Mouse (Mus musculus): ENCODE measurements around the gene Eprs. TPM values are rescaled to one million over a fixed set of nuclear protein-coding genes. Genes with fewer than 3 reads are reported as not detected.

Eprs gene
- total RNA-seq, 4 experiments from 2014 or later: 108 to 145 (median 120) TPM

DNA sequence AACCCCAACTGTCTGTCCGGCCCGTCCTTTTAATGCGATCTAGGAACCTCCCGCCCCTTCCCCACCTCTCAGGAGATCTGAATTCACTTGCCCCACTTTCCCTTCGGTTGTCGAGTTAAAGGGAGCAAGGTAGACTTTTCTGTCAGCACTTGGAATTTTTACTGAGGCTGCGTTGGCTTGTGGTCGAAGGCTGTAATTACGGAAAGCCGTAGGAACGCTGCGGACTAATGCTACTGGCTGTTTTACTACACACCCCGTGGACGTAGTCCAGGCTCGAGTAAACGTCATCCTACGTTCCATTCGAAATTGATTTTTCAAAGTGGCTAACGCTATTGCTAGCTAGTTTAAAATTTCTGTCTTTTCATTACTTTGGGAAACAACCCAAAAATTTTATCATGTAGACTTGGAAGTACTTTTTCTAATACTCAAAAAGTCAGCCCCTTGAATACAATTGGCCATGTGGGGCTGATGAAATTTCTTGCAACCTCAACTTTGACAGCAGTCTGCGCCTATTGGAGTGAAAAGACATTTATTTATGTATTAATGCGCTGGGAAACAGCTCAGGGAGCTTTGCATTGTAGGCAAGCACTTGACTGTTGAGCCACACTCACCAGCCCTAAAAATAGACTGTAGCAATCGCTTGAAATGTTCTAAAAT lies 810 bp downstream of the Eprs start:
- peak; percentile 37 for DNase-seq

- DNase-seq: no peak
Measured at GRCm38 (mm10) chr1:185364183-185364540, 1.3 kb downstream of the Eprs start.

GRCm38 (mm10) chr1:185367383-185367782 lies 4.5 kb downstream of the Eprs start:
- DNase-seq: no peak

DNA sequence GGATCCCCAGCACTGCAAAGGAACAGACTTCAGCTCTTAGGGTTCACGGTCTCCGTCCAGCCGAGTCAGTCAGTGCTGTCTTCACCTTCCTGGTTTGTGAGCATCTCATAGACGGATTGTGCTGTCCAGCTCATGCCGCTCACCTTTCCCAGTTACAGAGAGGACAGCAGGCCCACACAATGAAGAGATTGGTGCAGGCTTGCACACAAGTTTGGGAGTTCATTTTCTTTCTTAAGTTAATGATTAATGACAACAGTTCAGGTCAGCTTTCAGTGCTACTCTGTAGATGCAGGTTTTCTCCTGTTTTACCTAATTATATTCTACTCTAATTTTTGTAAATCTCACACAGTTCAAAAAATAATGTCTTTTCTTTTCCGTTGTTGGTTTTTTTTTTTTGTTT lies 7.1 kb downstream of the Eprs start:
- DNase-seq: no peak

GRCm38 (mm10) chr1:185376390-185376789 lies 13.5 kb downstream of the Eprs start:
- DNase-seq: no peak

DNA sequence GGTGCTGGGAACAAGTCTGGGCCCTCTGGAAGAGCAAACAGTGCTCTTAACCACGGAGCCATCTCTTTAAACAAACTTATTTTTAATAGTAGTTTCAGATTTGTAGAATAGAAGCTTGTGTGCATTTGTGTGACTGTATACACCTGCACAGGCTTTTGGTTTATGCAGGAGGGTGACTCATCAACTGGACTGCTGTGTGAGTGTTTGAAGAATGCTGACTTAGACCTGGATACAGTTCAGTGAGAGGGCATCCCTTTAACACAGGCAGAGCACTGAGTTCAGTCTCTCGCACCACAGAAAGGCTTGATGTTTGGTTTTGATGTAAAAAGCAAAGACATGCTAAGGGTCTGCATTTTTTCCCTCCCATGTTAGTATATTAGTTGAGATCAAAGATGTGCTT lies 14.6 kb downstream of the Eprs start:
- DNase-seq: no peak

- DNase-seq: no peak
Measured at GRCm38 (mm10) chr1:185401615-185402014, 38.8 kb downstream of the Eprs start.

- no peak for DNase-seq
Measured at GRCm38 (mm10) chr1:185404021-185404420, 41.2 kb downstream of the Eprs start.

DNA sequence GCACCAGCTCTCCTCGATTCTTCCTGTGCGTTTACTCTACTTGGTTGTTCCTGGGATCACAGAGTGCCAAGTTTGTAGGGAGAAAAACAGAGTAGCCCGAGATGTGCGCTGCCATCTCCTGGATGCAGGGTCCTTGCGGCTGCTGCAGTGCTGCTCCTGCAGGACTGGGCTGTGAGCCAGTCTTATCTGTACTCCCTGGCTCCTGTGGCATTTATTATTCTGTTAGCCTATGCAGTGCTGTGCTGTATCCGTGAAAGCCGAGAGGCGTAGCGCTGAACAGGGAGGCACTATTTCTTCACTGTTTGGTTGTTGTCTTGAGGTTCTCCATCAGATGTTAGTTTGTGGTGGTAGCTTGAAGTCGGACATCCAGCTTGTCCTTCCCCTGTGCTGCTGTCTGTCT lies 43.1 kb downstream of the Eprs start:
- no peak for DNase-seq

DNA sequence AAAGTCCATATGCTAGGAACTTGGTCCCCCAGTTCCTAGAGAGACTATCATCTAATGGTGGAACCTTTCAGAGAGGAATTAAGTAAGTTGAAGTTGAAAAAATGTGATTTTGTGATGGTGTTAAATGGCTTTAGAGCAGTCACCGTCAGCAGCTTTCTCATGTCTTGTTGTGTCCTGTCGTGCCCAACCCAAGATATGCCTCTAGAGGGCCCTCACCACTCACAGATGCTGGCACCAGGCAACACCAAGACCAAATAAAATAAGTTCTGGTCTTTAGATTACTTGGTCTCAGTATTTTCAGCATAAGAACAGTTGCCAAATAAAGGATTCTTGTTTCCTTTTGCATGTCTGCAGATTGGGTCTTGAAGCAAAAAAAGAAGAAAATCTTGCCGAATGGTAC lies 47.0 kb downstream of the Eprs start:
- no peak for DNase-seq

- DNase-seq: no peak
Measured at GRCm38 (mm10) chr1:185418011-185418410, 55.2 kb downstream of the Eprs start.

DNA sequence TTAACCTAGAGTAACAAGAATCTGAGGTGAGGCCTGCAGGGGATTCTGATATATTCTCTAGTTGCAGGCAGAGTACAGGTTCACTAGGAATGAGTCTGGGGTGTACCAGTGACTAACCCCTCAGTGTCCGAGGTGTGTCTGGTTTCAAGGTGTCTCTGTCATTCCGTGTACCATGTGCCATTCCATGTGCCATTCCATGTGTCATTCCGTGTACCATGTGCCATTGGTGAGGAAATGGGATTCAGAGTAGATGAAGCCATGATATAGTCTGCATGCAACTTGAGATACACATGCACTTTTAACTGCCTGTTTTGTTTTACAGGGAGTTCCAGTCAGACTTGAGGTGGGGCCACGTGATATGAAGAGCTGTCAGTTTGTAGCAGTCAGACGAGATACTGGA lies 57.0 kb downstream of the Eprs start:
- no peak for DNase-seq

DNA sequence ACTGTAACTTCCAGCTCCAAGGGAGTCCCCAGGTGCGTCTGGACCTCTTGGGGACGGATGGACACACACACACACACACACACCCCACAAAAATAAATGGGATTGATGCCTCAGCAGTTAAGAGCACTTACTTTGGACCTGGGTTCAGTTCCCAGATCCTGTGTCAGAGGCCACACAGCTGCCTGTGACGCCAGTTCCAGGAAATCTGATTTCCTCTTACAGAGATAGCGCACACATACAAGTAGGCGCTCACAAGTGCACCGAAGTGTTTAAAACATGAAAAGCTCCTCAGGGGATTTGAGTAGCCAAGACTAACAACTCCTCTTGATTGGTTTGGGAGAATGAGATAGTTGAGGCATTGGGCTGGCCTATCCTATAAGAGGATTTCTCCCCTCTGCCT lies 57.9 kb downstream of the Eprs start:
- DNase-seq: no peak

GRCm38 (mm10) chr1:185426583-185426982 lies 63.7 kb downstream of the Eprs start:
- no peak for DNase-seq

- no peak for DNase-seq
Measured at GRCm38 (mm10) chr1:185430488-185430887, 67.6 kb downstream of the Eprs start.

DNA sequence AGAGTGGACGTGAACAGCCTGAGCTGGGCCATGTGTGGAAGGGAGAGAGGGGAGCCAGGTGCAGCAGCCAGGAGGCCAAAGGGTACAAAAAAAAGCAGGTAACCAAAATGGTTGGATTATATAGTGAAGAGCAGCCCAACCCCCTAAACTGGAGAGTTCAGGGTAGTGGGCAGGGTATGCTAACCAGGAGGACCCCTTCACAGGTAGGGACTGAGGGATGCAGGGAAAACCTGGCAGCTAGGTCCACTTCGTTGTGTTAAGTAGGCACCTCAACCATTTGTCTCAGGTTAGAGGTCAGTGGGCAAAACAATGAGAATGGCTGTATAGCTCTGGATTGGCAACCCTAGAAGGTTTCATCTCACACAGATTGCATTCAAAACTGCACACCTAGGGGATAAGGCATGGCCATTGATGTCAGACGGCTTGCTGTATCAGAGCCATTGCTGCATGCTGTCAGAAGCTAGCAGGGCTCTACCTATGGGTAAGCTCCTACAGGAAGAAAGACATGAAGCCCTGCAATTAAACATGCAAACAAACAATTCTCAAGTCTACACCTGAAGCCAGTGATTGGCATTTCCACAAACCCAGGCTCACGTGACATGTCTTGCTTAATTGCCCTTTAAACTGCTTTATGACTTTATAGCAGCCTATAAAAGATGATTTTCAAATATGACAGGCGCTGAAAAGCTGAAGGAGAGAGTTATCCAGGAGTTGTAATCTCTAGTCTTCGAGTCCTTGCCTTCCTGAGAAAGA lies 68.6 kb downstream of the Eprs start:
- no peak for DNase-seq

- no peak for DNase-seq
Measured at GRCm38 (mm10) chr1:185431998-185432317, 69.1 kb downstream of the Eprs start.

GRCm38 (mm10) chr1:185433112-185433511 lies 70.3 kb downstream of the Eprs start:
- DNase-seq: no peak

- no peak for DNase-seq
Measured at GRCm38 (mm10) chr1:185438841-185439580, 76.2 kb downstream of the Eprs start.

DNA sequence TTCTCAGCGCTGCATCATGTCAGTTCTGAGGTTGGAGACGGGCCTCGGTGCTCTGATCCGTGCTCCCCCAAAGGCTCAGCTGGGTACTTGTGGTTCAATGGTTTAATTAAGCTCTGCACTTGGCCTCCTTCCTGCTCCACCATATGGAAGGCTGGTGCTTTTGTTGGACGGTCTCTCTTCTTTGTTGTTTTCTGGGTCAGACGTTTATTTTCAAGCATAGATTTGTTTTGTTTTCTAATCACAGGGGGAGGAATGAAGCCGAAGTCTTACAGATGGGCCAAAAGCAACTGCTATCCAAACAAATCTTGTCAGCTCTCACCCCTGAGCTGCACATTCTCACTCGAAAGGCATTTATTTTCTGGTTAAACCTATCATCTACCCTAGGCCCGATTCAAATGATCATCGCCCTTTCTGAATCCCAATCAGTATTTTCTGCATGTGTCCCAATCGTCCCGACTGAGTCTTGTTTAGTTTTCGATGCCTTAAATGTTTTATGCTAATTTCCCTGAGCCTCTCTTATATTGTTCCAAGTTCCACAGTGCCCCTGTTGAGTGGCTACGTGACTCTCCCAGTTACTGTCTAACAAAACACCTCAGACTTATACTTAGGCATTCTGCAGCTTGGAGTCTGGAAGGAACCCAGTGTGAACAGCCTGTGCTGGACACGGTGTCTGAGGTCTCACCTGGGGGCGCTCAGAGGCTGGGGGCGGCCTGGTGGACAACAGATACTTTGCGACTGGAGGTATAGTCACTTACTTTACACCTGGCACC lies 79.0 kb downstream of the Eprs start:
- DNase-seq: no peak

GRCm38 (mm10) chr1:185448936-185449335 lies 86.1 kb downstream of the Eprs start:
- no peak for DNase-seq

GRCm38 (mm10) chr1:185449727-185450126 lies 86.9 kb downstream of the Eprs start:
- DNase-seq: no peak

- DNase-seq: no peak
Measured at GRCm38 (mm10) chr1:185451077-185451476, 88.2 kb downstream of the Eprs start.
